Mouse (Mus musculus) embryo, embryonic 10 days (tissue): ENCODE measurements around the gene Osgin1.

Source experiments
- DNase-seq: peaks from one replicate; pipeline ENCODE4 v3.0.0-alpha.2; 2015; ENCODE audit warnings: low spot score

Osgin1 gene

GRCm38 (mm10) chr8:119446211-119446989 lies 12.5 kb downstream of the Osgin1 start, which contains the start of gene Necab2:
Gene Necab2 (plus strand): TSS chr8:119446719.
- DNase-seq = peak; percentile 87

GRCm38 (mm10) chr8:119446990-119447780 lies 13.3 kb downstream of the Osgin1 start:
- DNase-seq = peak; percentile 28

GRCm38 (mm10) chr8:119447781-119448170 lies 13.9 kb downstream of the Osgin1 start:
- peak; percentile 20 for DNase-seq

GRCm38 (mm10) chr8:119449627-119450026 lies 15.7 kb downstream of the Osgin1 start:
- no peak for DNase-seq

GRCm38 (mm10) chr8:119451131-119451530 lies 17.2 kb downstream of the Osgin1 start:
- DNase-seq = no peak

GRCm38 (mm10) chr8:119452919-119453318 lies 19.0 kb downstream of the Osgin1 start:
- no peak for DNase-seq

GRCm38 (mm10) chr8:119456045-119456444 lies 22.1 kb downstream of the Osgin1 start:
- DNase-seq = no peak

GRCm38 (mm10) chr8:119459724-119460123 lies 25.8 kb downstream of the Osgin1 start:
- no peak for DNase-seq

- DNase-seq = no peak
These were observed 27.4 kb downstream of the Osgin1 start for GRCm38 (mm10) chr8:119461356-119461755.

- DNase-seq = no peak
These were observed 29.8 kb downstream of the Osgin1 start for GRCm38 (mm10) chr8:119463709-119464108.

- DNase-seq = peak; percentile 59
These were observed 32.2 kb downstream of the Osgin1 start for GRCm38 (mm10) chr8:119466105-119466504.

- no peak for DNase-seq
These were observed 32.9 kb downstream of the Osgin1 start for GRCm38 (mm10) chr8:119466794-119467193.

- no peak for DNase-seq
These were observed 34.2 kb downstream of the Osgin1 start for GRCm38 (mm10) chr8:119468091-119468490.

GRCm38 (mm10) chr8:119478684-119479083 lies 44.8 kb downstream of the Osgin1 start:
- DNase-seq = no peak

- DNase-seq = no peak
These were observed 50.4 kb downstream of the Osgin1 start for GRCm38 (mm10) chr8:119484145-119484896.

- no peak for DNase-seq
These were observed 53.2 kb downstream of the Osgin1 start for GRCm38 (mm10) chr8:119487093-119487492.
